Mouse (Mus musculus): ENCODE data around the gene Clstn1.
"Not testable (repeated sequence)": the region's sequence is repeated elsewhere in the genome, so short reads cannot be mapped to it uniquely, and the experiment has no call there.

Clstn1 gene

GRCm38 (mm10) chr4:149600130-149600529 lies 13.9 kb downstream of the Clstn1 start:
- DNase-seq (ENCODE audit: low read depth, low spot score): no peak

DNA sequence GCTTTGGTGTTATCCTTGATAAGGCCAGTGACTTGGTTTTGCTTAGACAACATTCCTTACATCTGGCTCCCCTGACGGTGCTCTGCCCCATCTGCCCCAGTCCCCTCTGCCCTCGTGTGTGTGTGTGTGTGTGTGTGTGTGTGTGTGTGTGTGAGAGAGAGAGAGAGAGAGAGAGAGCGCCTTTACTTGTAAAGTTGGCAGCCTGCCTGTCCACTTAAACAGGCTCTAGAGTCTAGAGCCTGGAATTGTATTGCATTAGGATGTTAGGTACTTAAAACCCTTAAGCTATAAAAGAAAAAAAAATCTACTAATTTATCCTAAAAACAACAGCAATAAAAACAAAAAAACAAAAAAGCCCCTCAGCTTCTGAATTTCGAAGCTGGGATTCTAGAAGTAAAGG lies 15.2 kb downstream of the Clstn1 start:
- no peak for DNase-seq (ENCODE audit: low read depth, low spot score)

- no peak for DNase-seq (ENCODE audit: low read depth, low spot score)
Observed at GRCm38 (mm10) chr4:149602236-149602635, 16.0 kb downstream of the Clstn1 start.

- no peak for DNase-seq (ENCODE audit: low read depth, low spot score)
Observed at GRCm38 (mm10) chr4:149603860-149604259, 17.6 kb downstream of the Clstn1 start.

DNA sequence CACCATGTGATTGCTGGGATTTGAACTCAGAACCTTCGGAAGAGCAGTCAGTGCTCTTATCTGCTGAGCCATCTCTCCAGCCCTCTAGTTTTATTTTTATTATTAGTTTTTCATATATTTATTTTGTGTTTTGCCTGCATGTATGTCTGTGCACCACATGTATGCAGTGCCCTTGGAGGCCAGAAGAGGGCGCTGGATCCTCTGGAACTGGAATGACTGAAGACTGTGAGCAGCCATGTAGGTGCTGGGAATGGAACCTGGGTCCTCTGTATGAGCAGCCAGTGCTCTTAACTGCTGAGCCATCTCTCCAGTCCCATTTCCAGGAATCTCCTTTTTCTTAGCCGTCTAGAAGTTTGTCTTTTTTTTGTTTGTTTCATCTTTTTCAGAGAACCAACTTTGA lies 18.2 kb downstream of the Clstn1 start:
- DNase-seq (ENCODE audit: low read depth, low spot score): no peak

DNA sequence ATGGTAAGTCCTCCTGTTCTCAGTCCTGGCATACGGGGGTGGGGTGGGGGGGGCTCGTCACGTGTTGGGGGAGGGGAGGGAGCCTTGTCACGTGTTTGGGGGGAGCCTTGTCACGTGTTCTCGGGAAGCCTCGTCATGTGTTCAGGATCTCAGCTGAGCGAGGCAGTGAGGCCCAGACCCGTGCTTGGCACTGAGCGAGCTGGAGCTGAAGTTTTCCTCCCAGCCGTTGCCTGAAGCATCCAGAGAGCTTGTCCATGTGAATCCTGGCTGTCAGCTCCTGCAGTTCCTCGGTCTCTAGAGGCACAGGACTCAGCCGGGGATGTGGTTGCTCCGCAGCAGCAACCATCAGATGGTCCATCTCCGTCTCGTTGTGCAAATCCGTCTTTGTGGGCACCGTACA lies 19.8 kb downstream of the Clstn1 start:
- DNase-seq (ENCODE audit: low read depth, low spot score): no peak

DNA sequence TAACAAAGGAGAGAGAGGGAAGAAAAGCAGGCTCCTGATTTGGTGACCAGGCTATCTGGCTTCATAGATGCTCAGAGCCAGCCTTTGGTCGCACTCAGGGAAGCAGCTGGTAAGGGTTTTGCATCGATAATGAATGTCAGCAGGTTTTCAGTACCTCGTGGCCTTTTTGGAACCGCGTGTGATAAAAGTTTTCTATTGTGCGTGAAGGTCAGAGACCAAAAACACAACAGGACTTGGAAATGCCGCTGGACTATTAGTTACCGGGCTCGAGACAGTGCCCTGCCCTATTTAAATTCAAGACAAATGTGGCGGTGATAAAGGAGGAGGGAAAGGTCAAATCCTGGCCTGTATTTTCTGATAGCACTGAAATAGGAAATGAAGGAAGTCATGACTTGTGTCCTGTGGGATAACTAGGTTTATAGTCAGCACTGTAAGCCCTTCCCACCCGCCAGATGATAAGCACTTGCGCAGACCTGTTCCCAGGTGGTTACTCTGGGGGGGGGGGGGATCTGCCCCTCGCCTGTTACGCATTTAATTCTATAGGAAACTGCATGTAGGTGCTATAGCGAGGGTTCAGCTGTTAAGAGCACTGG lies 20.6 kb downstream of the Clstn1 start:
- no peak for DNase-seq (ENCODE audit: low read depth, low spot score)

DNA sequence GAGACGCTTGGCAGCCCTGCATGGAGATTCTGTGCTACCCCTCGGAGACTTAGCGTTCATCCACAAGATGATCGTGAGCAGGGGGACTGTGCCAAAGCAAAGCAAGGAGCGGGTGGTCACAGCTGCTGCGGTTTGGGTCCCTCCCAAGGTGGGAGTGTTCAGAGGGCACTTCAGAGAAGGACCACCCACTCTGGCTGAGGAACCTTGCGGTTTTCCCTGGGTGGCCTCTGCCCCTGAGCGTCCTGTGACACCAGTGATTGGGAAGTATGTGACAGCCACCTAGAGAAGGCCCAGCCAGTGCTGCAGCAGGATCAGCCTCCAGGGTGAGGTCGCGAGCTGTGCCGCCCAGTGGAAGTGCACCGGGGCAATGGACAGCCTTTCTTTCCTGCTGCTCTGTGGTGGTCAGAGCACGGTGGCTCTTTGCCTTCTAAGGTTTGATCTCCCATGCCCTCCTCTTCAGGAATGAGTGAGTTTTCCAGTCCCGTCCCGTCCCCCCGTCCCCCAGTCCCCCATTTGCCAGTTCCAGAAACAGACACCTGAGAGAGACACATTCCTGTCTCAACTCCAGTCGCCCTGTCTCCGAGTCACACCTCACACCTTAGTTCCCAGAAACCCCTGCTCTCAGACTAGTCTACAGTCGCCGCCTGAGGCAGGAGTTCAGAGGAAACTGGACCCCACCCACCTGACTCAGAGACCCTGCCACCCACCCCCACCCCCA lies 21.5 kb downstream of the Clstn1 start:
- DNase-seq (ENCODE audit: low read depth, low spot score): no peak

DNA sequence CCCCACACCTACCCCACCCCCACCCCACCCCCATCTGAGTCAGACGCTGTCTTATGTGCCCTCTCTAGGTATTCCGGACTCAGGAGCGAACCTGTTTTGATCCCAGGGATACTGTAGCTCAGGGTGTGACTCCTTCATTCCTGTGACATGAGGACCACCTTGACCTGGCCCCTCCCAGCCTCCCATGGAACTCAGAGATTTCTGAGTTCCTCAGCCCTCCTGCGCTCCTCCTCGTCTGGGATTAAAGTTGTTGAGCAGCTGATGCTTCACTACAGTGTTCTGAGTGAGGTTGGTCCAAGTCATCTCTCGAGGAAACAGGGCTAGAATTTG lies 22.0 kb downstream of the Clstn1 start:
- no peak for DNase-seq (ENCODE audit: low read depth, low spot score)

GRCm38 (mm10) chr4:149609256-149610025 lies 23.2 kb downstream of the Clstn1 start:
- DNase-seq (ENCODE audit: low read depth, low spot score): no peak

- no peak for DNase-seq (ENCODE audit: low read depth, low spot score)
Observed at GRCm38 (mm10) chr4:149611376-149612044, 25.2 kb downstream of the Clstn1 start.

DNA sequence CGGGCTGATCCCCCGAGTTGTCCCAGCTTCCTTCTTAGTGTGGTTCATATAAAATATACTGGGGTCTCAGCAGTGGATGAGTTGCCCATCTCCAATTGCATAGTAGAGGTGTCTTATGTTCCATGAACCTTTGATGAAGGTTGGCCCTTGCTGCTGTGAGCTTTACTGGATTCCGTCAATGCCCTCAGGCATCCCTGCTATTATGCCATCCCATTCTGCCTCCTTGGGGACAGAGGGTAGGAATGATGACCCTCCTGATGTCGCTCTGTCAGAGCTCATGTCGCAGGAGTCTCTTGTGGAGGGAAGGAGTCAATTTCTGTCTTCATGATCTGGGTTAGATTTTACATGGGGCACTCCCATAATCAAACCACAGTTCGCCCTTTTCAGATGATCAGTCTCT lies 27.2 kb downstream of the Clstn1 start:
- DNase-seq (ENCODE audit: low read depth, low spot score): not testable (repeated sequence)

- no peak for DNase-seq (ENCODE audit: low read depth, low spot score)
Observed at GRCm38 (mm10) chr4:149614869-149615268, 28.6 kb downstream of the Clstn1 start.

- not testable (repeated sequence) for DNase-seq (ENCODE audit: low read depth, low spot score)
Observed at GRCm38 (mm10) chr4:149616999-149617398, 30.7 kb downstream of the Clstn1 start.

GRCm38 (mm10) chr4:149619988-149620387 lies 33.7 kb downstream of the Clstn1 start:
- DNase-seq (ENCODE audit: low read depth, low spot score): no peak

- DNase-seq (ENCODE audit: low read depth, low spot score): no peak
Observed at GRCm38 (mm10) chr4:149621286-149621685, 35.0 kb downstream of the Clstn1 start.

DNA sequence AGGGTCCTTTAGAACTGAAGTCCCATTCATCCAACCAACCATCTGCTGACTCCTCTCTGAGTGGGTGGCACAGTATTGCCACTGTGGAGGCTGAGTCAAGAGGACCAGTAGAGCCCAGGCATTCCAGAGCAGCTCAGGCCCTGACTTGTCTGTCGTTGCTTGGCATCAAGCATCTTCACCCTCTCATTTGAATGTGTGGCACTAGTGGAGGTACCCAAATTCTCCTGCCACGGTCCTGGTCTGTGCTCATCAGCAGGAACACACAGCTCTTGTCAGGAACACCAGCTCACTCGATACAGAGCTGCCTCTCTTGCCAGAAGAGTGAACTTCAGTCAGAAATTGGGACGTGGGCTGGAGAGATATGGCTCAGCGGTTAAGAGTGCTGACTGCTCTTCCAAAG lies 37.4 kb downstream of the Clstn1 start:
- no peak for DNase-seq (ENCODE audit: low read depth, low spot score)

DNA sequence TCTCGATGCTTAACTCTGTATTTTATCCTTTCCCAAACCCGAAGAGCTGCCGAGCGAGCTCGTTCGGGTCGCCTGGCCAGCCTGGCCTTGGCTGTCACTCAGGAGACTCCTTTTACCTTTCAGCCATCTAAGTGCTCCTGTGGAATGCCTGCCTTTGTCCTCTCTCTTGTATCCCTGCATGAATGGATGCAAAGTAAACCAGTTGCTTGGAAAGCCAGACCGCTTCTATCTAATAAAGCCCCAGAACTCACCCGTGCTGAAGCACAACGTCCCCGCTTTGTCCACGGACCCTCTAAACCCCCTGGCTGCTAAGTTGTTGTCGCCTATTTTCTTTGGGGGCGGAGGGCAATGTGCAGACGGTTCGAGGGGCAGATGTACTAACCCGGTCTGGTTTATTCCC lies 40.5 kb downstream of the Clstn1 start:
- DNase-seq (ENCODE audit: low read depth, low spot score): no peak

- DNase-seq (ENCODE audit: low read depth, low spot score): peak; percentile 31
Observed at GRCm38 (mm10) chr4:149628372-149628771, 42.1 kb downstream of the Clstn1 start.

DNA sequence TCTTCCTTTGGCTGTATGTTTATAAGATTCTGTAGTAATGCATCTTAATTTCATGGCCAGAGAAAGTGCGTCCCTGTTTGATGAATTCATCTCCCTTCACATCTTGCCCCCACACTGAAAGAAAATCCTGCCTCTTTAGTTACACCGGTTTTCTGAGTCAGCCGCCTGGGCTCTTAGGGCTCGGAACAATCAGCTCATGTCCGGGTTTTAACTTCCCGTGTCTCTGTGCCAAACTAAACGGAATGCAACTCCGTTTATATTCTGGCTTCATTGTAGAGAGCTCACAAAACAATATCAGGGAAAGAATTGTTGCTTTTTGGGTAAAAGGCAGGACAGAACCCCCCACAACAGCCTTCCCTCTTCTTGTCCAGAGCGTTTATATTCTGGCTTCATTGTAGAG lies 42.5 kb downstream of the Clstn1 start:
- no peak for DNase-seq (ENCODE audit: low read depth, low spot score)

- no peak for DNase-seq (ENCODE audit: low read depth, low spot score)
Observed at GRCm38 (mm10) chr4:149632670-149633307, 46.5 kb downstream of the Clstn1 start.

DNA sequence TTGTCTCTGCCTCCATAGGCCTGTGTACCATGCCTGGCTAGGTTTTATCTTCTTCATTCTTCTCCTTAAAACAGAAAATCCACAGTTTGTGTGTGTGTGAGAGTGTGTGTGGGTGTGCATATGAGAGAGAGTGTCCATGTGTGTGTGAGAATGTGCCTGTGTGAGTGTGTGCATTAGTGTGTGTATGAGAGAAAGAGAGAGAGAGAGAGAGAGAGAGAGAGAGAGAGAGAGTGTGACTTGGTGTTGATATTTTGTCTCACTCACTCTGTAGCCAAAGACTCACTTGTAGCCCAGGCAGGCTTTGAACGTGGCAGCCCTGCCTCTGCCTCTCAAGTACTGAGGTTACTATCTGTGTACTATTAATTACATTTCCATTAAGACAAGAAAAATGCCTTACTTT lies 47.9 kb downstream of the Clstn1 start:
- DNase-seq (ENCODE audit: low read depth, low spot score): no peak
